Mouse (Mus musculus) lung, postnatal 4 days (tissue): ENCODE measurements around the gene Vav3.

Experiments used
- DNase-seq, 2 experiments: peaks; one replicate each; pipeline ENCODE4 v3.0.0; 2021

Vav3 gene

GRCm38 (mm10) chr3:109516372-109516771, 175.9 kb downstream of the Vav3 start:
- DNase-seq: no peak

- DNase-seq: no peak
Observed at GRCm38 (mm10) chr3:109522115-109522514, 181.7 kb downstream of the Vav3 start.

- no peak for DNase-seq
Observed at GRCm38 (mm10) chr3:109525825-109526224, 185.4 kb downstream of the Vav3 start.

GRCm38 (mm10) chr3:109526246-109526645, 185.8 kb downstream of the Vav3 start:
- DNase-seq: peak; percentile 36 to 73

GRCm38 (mm10) chr3:109526651-109527050, 186.2 kb downstream of the Vav3 start:
- no peak for DNase-seq

GRCm38 (mm10) chr3:109528688-109529087, 188.2 kb downstream of the Vav3 start:
- no peak for DNase-seq

- no peak for DNase-seq
Observed at GRCm38 (mm10) chr3:109537686-109538085, 197.2 kb downstream of the Vav3 start.

GRCm38 (mm10) chr3:109540009-109540408, 199.6 kb downstream of the Vav3 start:
- DNase-seq: no peak

- DNase-seq: no peak
Observed at GRCm38 (mm10) chr3:109544476-109545221, 204.2 kb downstream of the Vav3 start.

- peak in 1 of 2 experiments; percentile 19 for DNase-seq
Observed at GRCm38 (mm10) chr3:109557329-109557728, 216.9 kb downstream of the Vav3 start.

GRCm38 (mm10) chr3:109561295-109561694, 220.8 kb downstream of the Vav3 start:
- DNase-seq: no peak

GRCm38 (mm10) chr3:109561776-109562175, 221.3 kb downstream of the Vav3 start:
- DNase-seq: no peak

- no peak for DNase-seq
Observed at GRCm38 (mm10) chr3:109562268-109562667, 221.8 kb downstream of the Vav3 start.

GRCm38 (mm10) chr3:109564443-109564842, 224.0 kb downstream of the Vav3 start:
- no peak for DNase-seq

GRCm38 (mm10) chr3:109568542-109569265, 228.3 kb downstream of the Vav3 start:
- peak in 1 of 2 experiments; percentile 11 for DNase-seq

GRCm38 (mm10) chr3:109571483-109571882, 231.0 kb downstream of the Vav3 start:
- no peak for DNase-seq

- DNase-seq: no peak
Observed at GRCm38 (mm10) chr3:109572871-109573270, 232.4 kb downstream of the Vav3 start.

- no peak for DNase-seq
Observed at GRCm38 (mm10) chr3:109573549-109574146, 233.2 kb downstream of the Vav3 start.

GRCm38 (mm10) chr3:109574161-109574560, 233.7 kb downstream of the Vav3 start:
- DNase-seq: no peak

GRCm38 (mm10) chr3:109578347-109578746, 237.9 kb downstream of the Vav3 start:
- DNase-seq: no peak

GRCm38 (mm10) chr3:109578983-109579382, 238.5 kb downstream of the Vav3 start:
- no peak for DNase-seq

GRCm38 (mm10) chr3:109585946-109586345, 245.5 kb downstream of the Vav3 start:
- no peak for DNase-seq

GRCm38 (mm10) chr3:109592970-109593369, 252.5 kb downstream of the Vav3 start:
- no peak for DNase-seq

GRCm38 (mm10) chr3:109596084-109596483, 255.6 kb downstream of the Vav3 start:
- no peak for DNase-seq
